Mouse (Mus musculus): ENCODE results near the gene Creld1.
A peak's percentile ranks its signal among the peaks of the same experiment; 100 is the strongest.

The Creld1 gene

GRCm38 (mm10) chr6:113471297-113471936 is 11.7 kb upstream of the Creld1 start, which contains the start of gene Il17rc:
Gene Il17rc (plus strand): TSS chr6:113471427.
- peak; percentile 77 for DNase-seq (ENCODE audit: low spot score)

- peak; percentile 65 for DNase-seq (ENCODE audit: low spot score)
These were observed 11.0 kb upstream of the Creld1 start for GRCm38 (mm10) chr6:113472061-113472460.

DNA sequence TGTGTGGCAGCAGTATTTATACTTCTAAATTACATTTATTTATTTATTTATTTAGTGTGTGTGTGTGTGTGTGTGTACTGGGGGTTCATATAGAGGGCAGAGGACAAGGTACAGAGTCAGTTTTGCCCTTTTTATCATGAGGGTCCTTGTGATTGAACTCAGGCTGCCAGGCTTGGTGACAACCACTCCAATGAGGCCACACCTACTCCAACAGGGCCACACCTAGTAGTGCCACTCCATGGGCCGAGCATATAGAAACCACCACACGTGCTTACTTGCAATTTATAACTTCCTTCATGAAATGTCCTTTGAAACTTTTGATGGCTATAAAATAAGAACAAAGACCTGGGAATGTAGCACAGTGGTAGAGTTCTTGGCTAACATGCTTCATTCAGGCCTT is 9.9 kb upstream of the Creld1 start:
- DNase-seq (ENCODE audit: low spot score), result no peak

DNA sequence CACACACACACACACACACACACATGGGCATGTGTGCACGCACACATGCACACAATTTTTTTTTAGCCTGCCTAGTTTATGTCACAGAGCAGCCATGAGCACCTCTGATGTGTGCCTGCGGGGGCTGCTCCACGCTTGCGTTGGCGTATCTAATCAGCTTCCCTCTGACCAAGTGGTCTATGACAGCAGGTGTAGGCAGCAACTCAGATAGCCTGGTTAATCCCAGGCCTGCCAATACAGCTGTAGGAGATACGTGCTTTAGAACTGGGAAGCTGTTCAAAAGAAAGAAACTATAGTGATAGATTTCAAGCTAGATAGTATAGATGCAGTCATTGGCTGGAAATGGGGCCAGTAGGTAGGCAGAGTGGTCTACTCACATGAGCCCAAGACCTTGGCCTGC is 9.4 kb upstream of the Creld1 start:
- DNase-seq (ENCODE audit: low spot score), result no peak

GRCm38 (mm10) chr6:113477353-113477752 is 5.7 kb upstream of the Creld1 start:
- DNase-seq (ENCODE audit: low spot score), result no peak

DNA sequence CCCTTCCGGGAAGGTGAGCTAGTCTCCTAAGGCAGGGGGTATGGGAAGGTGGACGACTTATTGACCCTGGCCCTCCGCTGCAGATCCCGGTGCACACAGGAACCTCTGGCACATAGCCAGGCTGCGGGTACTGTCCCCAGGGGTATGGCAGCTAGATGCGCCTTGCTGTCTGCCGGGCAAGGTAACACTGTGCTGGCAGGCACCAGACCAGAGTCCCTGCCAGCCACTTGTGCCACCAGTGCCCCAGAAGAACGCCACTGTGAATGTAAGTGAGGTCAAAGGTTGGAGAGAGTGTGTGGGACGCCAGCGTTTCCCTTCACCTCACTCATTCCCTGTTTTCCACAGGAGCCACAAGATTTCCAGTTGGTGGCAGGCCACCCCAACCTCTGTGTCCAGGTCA is 4.2 kb upstream of the Creld1 start:
- DNase-seq (ENCODE audit: low spot score), result no peak

GRCm38 (mm10) chr6:113480555-113481373 is 2.3 kb upstream of the Creld1 start:
- peak; percentile 86 for DNase-seq (ENCODE audit: low spot score)

- DNase-seq (ENCODE audit: low spot score), result no peak
These were observed 509 bp upstream of the Creld1 start for GRCm38 (mm10) chr6:113482477-113483099.

- DNase-seq (ENCODE audit: low spot score), result no peak
These were observed 632 bp downstream of the Creld1 start for GRCm38 (mm10) chr6:113483729-113484128.

GRCm38 (mm10) chr6:113487125-113487576 is 4.1 kb downstream of the Creld1 start:
- peak; percentile 62 for DNase-seq (ENCODE audit: low spot score)

GRCm38 (mm10) chr6:113489410-113489809 is 6.3 kb downstream of the Creld1 start:
- DNase-seq (ENCODE audit: low spot score), result no peak

- no peak for DNase-seq (ENCODE audit: low spot score)
These were observed 9.2 kb downstream of the Creld1 start for GRCm38 (mm10) chr6:113492101-113492864.

DNA sequence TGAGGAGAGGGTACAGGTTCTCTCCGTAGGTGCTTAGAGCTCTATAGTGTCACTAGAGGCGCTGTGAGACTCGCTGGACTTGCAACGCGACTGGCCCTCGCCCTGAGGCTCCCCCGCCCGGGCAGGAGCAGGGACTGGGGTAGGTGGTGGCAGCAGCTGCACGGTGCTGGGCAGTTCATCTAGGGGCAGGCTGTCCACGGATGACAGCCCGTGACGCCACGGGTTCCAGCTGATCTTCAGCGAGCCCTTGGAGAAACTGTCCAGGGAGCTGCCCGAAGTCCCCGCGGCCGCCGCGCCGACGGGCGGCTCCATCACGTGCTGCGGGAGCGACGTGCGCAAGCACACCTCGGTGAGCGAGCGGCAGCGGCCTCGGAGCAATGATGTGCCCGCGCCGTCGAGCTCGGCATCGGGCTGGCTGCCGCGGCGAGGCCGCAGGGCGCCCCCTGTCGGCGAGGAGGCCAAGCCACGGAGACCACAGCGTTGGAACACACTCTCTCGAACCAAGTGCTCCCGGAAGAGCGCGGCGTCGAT is 11.2 kb downstream of the Creld1 start:
- peak; percentile 87 for DNase-seq (ENCODE audit: low spot score)

- DNase-seq (ENCODE audit: low spot score), result no peak
These were observed 12.1 kb downstream of the Creld1 start for GRCm38 (mm10) chr6:113495071-113495675.

DNA sequence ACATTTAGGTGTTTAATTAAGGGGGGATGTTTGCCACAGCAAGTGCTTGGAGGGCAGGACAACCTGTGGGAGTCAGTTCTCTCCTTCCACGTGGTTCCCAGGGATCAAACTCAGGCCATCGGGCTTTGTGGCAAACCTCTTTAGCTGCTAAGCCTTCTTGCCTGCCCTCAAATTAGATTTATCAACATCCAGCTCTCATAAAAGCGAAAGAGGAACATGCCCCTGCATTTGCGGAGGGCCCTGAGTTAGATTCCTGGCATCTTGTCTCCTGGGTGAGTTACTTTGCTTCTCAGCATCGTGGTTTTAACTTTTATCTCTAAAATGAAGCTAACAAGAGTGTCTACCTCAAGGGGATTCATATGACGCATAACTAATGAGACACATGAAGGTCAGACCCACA is 16.2 kb downstream of the Creld1 start:
- no peak for DNase-seq (ENCODE audit: low spot score)

- no peak for DNase-seq (ENCODE audit: low spot score)
These were observed 18.4 kb downstream of the Creld1 start, which contains the start of gene Prrt3 for GRCm38 (mm10) chr6:113501388-113502084. Gene Prrt3 (minus strand): TSS chr6:113501931.

DNA sequence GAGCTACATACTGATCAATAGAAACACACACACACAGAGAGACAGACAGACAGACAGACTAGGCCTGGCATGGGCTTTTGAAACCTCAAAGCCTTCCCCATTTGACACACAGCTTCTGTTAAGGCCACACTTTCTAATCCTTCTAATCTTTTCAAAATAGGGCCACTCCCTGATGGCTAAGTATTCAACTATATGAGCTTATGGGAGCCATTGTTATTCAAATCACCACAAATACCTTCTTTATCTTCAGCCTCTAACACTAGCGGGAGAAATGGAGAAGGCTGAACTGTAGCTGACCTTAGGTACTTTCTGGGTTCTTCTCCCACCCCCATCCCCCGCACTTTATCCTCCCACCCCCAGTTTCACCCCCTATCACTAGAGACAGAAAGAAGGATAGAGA is 19.7 kb downstream of the Creld1 start:
- no peak for DNase-seq (ENCODE audit: low spot score)

- no peak for DNase-seq (ENCODE audit: low spot score)
These were observed 22.6 kb downstream of the Creld1 start for GRCm38 (mm10) chr6:113505689-113506088.

DNA sequence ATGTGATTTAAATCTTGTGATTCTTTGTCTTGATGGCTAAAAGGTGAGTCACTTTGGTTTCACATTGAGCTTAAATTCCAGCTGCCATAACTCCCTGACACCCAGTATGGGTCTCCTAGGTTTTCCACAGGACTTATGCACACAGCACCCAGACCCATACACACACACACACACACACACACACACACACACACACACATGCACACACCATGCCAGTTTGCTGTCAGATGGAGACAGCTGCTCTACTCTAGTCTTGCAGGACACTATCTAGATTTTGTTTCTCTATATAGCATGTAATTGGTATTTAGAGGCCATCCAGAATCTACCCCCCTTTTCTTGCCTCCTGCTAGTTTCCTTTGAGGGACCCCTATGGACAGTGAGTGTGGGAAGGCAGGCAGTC is 24.0 kb downstream of the Creld1 start:
- no peak for DNase-seq (ENCODE audit: low spot score)

GRCm38 (mm10) chr6:113508272-113508946 is 25.3 kb downstream of the Creld1 start:
- no peak for DNase-seq (ENCODE audit: low spot score)

All from urinary bladder, postnatal 14 days (tissue).